Mouse (Mus musculus): ENCODE measurements around the gene Bicdl1.

Gene Bicdl1

GRCm38 (mm10) chr5:115666366-115667065 is 64.9 kb downstream of the Bicdl1 start:
- DNase-seq, result no peak

- no peak for DNase-seq
Observed at GRCm38 (mm10) chr5:115662658-115663057, 68.8 kb downstream of the Bicdl1 start.

GRCm38 (mm10) chr5:115658352-115658751 is 73.1 kb downstream of the Bicdl1 start:
- DNase-seq, result no peak

- DNase-seq, result no peak
Observed at GRCm38 (mm10) chr5:115657234-115657633, 74.2 kb downstream of the Bicdl1 start.

- no peak for DNase-seq
Observed at GRCm38 (mm10) chr5:115656677-115657076, 74.7 kb downstream of the Bicdl1 start.

- DNase-seq, result no peak
Observed at GRCm38 (mm10) chr5:115653776-115654175, 77.6 kb downstream of the Bicdl1 start.

GRCm38 (mm10) chr5:115652681-115653575 is 78.5 kb downstream of the Bicdl1 start:
- peak; percentile 100 for DNase-seq

GRCm38 (mm10) chr5:115651821-115652220 is 79.6 kb downstream of the Bicdl1 start:
- no peak for DNase-seq

GRCm38 (mm10) chr5:115650885-115651284 is 80.5 kb downstream of the Bicdl1 start:
- no peak for DNase-seq

- DNase-seq, result no peak
Observed at GRCm38 (mm10) chr5:115649699-115650098, 81.7 kb downstream of the Bicdl1 start.

- DNase-seq, result no peak
Observed at GRCm38 (mm10) chr5:115648876-115649275, 82.5 kb downstream of the Bicdl1 start.

GRCm38 (mm10) chr5:115644192-115644591 is 87.2 kb downstream of the Bicdl1 start:
- DNase-seq, result peak; percentile 23 to 45

- DNase-seq, result peak in 1 of 2 experiments; percentile 19
Observed at GRCm38 (mm10) chr5:115635536-115635935, 95.9 kb downstream of the Bicdl1 start.

GRCm38 (mm10) chr5:115634046-115634445 is 97.4 kb downstream of the Bicdl1 start:
- no peak for DNase-seq

- no peak for DNase-seq
Observed at GRCm38 (mm10) chr5:115633060-115633459, 98.4 kb downstream of the Bicdl1 start.

GRCm38 (mm10) chr5:115632358-115632714 is 99.1 kb downstream of the Bicdl1 start:
- DNase-seq, result peak in 1 of 2 experiments; percentile 29

- DNase-seq, result peak; percentile 96
Observed at GRCm38 (mm10) chr5:115631505-115632357, 99.7 kb downstream of the Bicdl1 start, which contains the start of gene Rab35. Gene Rab35 (plus strand): TSS chr5:115631908.

GRCm38 (mm10) chr5:115630291-115630690 is 101.1 kb downstream of the Bicdl1 start:
- no peak for DNase-seq

- DNase-seq, result no peak
Observed at GRCm38 (mm10) chr5:115629672-115630071, 101.7 kb downstream of the Bicdl1 start.

- no peak for DNase-seq
Observed at GRCm38 (mm10) chr5:115628083-115628482, 103.3 kb downstream of the Bicdl1 start.

GRCm38 (mm10) chr5:115626237-115626886 is 105.1 kb downstream of the Bicdl1 start:
- DNase-seq, result no peak

- no peak for DNase-seq
Observed at GRCm38 (mm10) chr5:115623694-115624440, 107.6 kb downstream of the Bicdl1 start.
